Mouse (Mus musculus) c-Kit-negative CD71-positive TER-119-positive erythroid progenitor cells, embryonic 14.5 days (primary cell): ENCODE measurements around the gene Bcas3.

Experiments used
- DNase-seq: peaks from one replicate; pipeline ENCODE4 v3.0.0-alpha.2; 2013; ENCODE audit warnings: low read depth, low spot score

The Bcas3 gene

GRCm38 (mm10) chr11:85529531-85530285 lies 176.7 kb downstream of the Bcas3 start:
- no peak for DNase-seq

- DNase-seq, result no peak
These were observed 188.0 kb downstream of the Bcas3 start for GRCm38 (mm10) chr11:85540989-85541388.

GRCm38 (mm10) chr11:85543311-85543710 lies 190.3 kb downstream of the Bcas3 start:
- no peak for DNase-seq

GRCm38 (mm10) chr11:85545602-85546001 lies 192.6 kb downstream of the Bcas3 start:
- no peak for DNase-seq

- DNase-seq, result no peak
These were observed 195.0 kb downstream of the Bcas3 start for GRCm38 (mm10) chr11:85547966-85548365.

- no peak for DNase-seq
These were observed 196.7 kb downstream of the Bcas3 start for GRCm38 (mm10) chr11:85549651-85550050.

GRCm38 (mm10) chr11:85555066-85555465 lies 202.1 kb downstream of the Bcas3 start:
- no peak for DNase-seq

GRCm38 (mm10) chr11:85555721-85556120 lies 202.8 kb downstream of the Bcas3 start:
- DNase-seq, result no peak

GRCm38 (mm10) chr11:85565068-85565467 lies 212.1 kb downstream of the Bcas3 start:
- DNase-seq, result no peak

- DNase-seq, result no peak
These were observed 218.1 kb downstream of the Bcas3 start for GRCm38 (mm10) chr11:85571040-85571439.

- DNase-seq, result no peak
These were observed 219.0 kb downstream of the Bcas3 start for GRCm38 (mm10) chr11:85571936-85572335.

GRCm38 (mm10) chr11:85572590-85572989 lies 219.6 kb downstream of the Bcas3 start:
- no peak for DNase-seq

- no peak for DNase-seq
These were observed 221.5 kb downstream of the Bcas3 start for GRCm38 (mm10) chr11:85574496-85574895.

GRCm38 (mm10) chr11:85577816-85578645 lies 225.1 kb downstream of the Bcas3 start:
- no peak for DNase-seq

GRCm38 (mm10) chr11:85584086-85584485 lies 231.1 kb downstream of the Bcas3 start:
- no peak for DNase-seq

GRCm38 (mm10) chr11:85593636-85594035 lies 240.7 kb downstream of the Bcas3 start:
- DNase-seq, result no peak

- no peak for DNase-seq
These were observed 246.3 kb downstream of the Bcas3 start for GRCm38 (mm10) chr11:85599251-85599650.

GRCm38 (mm10) chr11:85603546-85604322 lies 250.8 kb downstream of the Bcas3 start:
- DNase-seq, result no peak

- DNase-seq, result no peak
These were observed 256.5 kb downstream of the Bcas3 start for GRCm38 (mm10) chr11:85609303-85609940.

- DNase-seq, result no peak
These were observed 260.1 kb downstream of the Bcas3 start for GRCm38 (mm10) chr11:85613035-85613434.

GRCm38 (mm10) chr11:85613586-85613985 lies 260.6 kb downstream of the Bcas3 start:
- DNase-seq, result no peak

- DNase-seq, result no peak
These were observed 261.5 kb downstream of the Bcas3 start for GRCm38 (mm10) chr11:85614431-85614830.
